Mouse (Mus musculus) spleen, postnatal 36 days (tissue): ENCODE measurements around the gene Rac3.
"Not testable (repeated sequence)": the region's sequence is repeated elsewhere in the genome, so short reads cannot be mapped to it uniquely, and the experiment has no call there.

Experiments
- DNase-seq, 2 experiments: peaks; one replicate each; pipeline ENCODE4 v3.0.0; 2022; ENCODE audit warnings: low spot score in 2 of 2, mixed read lengths in 1 of 2

The Rac3 gene

DNA sequence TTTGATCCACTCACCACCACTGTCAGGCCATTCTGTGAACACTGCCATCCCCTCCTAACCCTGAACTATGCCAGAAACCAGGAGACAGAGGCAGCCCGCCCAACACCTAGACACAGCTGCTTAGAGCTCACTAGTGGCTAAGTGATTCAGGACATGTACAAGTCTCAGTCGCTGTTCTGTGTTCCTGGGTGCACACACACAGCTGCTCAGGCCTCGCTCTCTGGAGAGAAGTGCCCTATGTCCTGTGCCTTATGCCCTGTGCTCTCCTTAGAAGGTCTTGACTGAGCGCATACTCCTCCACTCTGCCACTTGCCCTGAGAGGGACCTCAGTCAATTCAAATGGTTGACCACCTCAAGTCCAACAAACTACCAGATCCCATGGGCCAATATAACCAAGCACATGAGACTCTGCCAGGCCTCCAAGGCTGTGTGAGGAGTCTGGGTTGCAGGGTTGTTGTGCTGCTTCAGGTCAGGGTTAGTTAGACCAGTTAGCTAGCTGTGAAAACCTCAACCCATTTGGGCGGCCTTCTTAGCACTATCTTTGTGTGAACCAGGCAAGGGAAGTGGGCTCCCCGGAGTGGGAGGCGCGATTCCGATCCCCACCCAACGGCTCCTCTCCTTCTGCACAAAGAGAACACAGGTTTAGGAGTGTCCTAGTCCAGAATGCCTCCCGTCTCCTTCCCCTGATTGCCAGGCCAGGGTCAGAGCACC is 7.4 kb downstream of the Rac3 start:
- no peak for DNase-seq

DNA sequence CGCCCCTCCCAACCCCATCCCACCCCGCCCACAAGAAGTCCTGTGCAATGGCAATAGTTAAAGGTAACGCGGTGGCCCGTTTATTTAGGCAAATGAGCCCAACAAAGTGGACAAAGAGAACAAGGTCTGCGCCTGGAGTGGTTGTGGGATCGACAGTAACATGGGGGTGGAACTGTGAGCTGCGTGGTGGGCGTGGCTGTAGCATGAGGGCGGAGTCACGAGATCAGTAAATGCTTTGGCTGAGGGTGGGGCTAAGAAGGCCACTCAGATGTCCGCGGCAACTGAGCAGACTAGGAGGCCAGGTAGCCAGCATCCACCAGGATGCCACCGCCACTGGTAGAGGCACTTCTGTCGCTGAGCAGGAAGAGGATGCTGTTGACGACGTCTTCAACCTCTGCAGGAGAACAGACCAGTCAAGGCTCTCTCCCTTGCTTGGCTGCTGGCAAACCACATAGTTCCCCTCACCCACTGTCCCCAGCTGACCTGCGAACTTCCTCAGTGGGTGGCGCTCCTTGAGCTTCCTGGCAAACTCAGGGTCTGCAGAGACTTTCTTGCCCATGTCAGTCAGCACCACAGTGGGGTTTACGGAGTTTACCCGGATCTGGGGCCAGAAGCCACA is 8.3 kb downstream of the Rac3 start:
- DNase-seq, result peak; percentile 41 to 53

DNA sequence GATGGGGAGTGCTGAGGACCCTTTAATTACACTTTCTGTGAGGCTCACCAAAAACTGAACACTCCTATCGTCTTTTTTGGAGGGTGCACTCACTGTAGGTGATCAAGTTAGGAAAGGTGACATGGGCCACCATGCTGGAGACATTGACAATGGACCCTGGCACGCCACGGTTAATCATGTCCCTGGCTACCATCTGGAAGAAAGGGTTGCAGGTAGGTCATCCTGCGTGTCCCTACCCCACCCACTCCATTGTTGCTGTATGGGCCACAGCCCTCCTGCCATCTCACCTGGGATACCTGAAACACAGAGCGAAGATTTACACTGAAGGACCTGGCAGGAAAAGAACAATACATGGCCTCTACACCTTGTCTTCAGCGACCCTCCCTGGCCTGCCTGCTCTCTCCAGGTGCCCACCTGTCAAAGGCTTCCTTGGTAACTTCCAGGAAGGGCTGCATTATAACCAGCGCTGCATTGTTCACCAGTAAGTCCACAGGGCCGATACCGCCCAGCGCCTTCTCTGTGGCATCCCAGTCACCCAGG is 9.1 kb downstream of the Rac3 start:
- no peak for DNase-seq

DNA sequence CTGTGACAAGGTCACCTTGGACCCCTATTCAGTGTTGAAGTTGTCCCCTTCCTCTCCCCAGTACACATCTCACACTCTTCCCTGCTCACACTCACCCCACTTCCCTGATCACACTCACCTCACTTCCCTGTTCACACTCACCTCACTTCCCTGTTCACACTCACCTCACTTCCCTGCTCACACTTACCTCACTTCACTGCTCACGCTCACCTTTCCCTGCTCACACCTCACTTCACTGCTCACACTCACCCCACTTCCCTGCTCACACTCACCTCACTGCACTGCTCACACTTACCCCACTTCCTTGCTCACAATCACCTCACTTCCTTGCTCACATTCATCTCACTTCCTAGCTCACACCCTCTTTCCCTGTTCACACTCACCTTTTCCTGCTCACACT is 10.1 kb downstream of the Rac3 start:
- no peak for DNase-seq

DNA sequence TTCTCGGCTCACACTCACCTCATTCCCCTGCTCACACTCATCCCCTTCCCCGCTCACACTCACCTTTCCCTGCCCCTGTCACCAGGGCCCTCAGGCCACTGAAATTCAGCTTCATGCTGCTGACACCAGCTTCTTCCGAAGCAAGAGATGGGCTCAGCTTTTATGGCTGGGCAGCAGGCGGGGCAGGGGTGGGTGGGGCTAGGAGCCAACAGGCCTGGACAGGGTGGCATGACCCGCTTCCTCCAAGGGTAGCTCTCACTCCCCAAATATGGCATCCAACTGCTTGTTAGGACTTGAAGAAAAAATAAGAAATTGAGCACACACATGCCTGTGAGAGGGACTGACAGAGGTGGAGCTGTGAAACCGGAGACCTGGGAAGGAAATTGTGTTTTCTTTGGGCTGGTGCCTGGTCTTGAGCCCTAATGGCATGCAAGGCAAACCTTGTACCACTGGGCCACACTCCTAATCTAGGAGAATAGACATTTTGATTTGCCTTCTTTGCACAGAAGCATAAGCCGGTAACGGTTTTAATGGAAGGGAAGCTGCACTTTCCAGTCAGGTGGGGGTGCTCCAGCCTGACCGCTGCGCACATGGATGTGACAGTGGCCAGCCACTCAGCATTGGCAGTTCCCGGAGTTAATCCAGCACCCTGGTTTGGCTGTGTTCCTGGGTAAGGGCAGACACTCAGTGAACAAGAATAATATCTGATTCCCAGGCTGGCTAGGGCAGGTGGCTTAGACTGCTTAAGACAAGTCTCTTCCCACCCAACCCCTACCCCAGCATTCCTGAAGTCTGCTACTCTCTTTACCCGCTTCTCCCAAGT is 10.8 kb downstream of the Rac3 start, which contains the start of gene Cbr2:
TSS of gene Cbr2 (minus strand) at position 257 of the 823 bp plus-strand sequence.
- no peak for DNase-seq

DNA sequence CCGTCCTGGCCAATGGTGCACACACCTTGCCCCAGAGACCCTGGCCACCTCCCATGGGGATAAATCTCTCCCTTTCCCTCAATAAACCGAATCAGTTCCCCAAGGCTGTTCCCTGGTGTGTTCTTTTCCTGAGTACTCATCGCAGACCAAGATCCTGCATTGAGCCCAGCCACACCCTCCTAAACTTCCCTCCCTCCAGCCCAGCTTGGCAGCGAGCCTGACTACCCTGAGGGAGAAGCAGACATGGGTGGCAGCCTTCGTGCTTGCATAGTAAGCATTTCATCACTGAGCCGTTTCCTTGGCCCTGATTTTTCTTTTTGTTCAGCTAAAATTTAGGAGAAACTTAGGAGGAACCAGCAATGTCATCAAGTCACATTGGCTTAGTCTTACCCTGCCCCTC is 12.3 kb downstream of the Rac3 start:
- no peak for DNase-seq

DNA sequence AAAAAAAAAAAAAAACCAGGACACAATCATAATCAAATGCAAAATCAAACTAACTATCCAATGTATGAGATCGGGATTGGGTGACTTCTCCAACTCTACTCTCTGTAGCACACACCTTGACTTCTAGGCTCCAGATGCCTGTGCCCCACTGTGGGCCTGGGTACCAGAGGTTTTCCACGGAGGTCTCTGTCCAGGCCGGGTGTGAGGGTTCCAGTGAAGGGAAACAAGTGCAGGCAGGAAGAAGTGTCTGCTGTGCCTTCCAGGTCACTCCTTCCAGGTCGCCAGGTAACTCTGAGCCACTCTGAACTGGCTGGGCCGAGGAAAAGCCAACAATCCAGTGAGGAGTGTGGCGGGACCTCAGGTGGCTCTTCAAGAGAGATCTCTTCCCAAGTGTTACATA is 15.2 kb downstream of the Rac3 start:
- DNase-seq, result no peak

DNA sequence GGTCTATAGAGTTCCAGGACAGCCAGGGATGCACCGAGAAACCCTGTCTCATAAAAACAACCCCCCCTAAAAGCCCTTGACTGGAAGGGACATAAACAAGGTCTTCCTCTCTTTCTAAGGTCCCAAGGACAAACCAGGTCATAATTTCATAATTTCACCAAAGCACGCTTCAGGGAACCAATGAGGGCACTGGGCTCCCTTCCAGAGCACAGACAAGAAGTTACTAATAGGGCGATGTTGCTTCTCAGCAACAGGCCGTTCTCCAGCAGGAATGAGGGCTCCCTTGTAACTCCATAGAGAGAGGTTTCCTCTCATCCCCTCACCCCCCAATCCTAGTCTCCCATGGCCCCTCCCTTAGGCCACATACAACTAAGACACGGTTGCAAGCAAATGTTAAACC is 19.7 kb downstream of the Rac3 start:
- no peak for DNase-seq

DNA sequence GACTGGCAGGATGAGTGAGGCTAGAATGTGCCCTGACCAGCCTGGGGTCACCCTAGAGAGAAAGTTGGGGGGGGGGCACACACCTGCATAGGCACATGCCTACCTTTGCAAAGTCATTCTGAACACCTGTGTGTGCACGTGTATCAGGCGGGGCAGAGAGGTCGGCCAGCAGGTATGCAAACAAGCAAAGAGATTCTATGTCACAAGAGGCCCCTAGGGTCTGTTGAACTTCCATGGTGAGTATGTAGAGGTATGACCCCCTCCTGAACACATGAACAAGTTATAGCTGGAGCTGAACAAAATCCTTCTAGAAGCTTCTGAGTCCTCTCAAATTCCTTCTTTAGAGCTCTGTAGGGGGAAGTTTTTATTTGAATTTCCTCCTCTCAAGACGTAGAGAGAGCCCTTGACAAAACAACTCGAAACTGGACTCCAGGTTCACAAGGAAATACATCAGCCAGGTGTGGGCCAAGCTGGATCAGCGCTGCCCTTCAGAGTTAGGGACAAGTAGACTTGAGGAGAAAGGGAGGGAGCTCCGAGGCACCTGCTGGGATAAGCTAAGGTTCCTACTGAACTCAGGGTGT is 22.9 kb downstream of the Rac3 start:
- DNase-seq, result no peak

DNA sequence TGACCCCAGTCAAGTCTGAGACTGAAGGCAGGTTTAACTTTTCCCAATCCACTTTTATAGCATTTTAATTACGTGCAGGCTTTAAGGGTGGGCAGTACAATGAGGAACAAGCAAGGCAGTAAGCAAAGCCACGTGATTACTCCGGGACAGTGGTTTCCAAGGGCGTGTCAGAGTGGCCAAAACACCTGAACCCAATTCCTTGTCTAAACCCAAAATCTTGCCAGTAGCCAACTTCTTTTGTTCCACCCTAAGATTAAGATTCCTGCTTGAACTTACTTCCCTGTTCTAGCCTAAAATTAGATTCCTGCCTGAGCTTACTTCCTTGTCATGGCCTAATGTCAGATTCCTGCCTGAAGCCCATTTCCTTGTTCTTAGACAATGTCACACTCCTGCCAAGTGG is 26.7 kb downstream of the Rac3 start:
- DNase-seq, result no peak

DNA sequence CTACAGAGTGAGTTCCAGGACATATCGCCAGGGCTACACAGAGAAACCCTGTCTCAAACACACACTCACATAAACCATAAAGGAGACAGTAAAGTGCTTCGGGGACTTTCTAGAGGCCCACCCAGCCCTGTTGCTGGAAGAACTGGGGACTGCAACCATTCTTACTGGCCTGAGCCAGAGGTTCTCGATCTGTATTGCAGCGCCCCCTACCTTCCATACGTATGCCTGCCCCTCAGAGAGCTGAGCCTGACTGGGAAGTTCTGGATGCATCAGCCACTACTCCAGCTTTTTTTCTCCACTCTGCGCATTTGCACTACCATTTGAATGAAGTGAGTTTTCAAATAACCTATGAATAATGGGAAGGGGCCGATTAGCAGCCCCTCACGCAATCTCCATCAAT is 28.2 kb downstream of the Rac3 start:
- DNase-seq, result peak; percentile 27 to 34

DNA sequence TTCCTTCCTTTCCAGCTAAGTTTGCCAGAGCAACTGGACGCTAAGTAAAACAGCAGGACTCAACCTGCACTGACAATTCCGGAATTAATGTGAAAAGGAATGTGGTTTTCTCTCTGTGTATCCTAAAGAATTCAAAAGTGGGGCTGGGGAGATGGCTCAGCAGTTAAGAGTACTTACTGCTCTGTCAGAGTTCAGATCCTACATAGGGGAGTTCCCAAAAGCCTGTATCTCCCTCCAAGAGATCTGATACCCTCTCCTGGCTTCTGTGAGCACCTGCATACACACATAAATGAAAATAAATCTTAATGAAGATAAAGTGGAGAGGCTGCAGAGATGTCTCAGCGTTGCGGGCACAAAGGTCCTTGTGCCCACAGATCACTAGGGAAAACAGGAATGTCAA is 30.3 kb downstream of the Rac3 start:
- DNase-seq, result no peak

DNA sequence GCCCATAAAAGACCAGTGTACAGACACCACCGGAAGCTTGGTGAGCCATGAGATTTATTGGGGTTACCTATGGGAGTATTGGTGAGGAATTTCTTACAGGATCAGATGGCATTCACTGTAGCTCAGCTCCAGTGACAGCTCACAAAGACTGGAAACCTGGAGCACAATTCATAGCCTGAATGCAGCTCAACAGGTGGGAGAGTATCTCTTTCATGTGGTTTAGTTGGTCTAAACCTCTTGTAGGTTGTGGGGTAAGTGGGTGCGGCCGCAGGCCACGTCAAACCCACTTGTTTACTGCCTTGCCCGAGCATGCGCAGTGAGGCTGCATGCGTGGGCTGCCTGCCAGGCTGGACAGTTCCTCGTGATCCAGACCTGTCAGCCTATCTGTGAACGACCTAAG is 39.0 kb downstream of the Rac3 start:
- DNase-seq, result no peak

DNA sequence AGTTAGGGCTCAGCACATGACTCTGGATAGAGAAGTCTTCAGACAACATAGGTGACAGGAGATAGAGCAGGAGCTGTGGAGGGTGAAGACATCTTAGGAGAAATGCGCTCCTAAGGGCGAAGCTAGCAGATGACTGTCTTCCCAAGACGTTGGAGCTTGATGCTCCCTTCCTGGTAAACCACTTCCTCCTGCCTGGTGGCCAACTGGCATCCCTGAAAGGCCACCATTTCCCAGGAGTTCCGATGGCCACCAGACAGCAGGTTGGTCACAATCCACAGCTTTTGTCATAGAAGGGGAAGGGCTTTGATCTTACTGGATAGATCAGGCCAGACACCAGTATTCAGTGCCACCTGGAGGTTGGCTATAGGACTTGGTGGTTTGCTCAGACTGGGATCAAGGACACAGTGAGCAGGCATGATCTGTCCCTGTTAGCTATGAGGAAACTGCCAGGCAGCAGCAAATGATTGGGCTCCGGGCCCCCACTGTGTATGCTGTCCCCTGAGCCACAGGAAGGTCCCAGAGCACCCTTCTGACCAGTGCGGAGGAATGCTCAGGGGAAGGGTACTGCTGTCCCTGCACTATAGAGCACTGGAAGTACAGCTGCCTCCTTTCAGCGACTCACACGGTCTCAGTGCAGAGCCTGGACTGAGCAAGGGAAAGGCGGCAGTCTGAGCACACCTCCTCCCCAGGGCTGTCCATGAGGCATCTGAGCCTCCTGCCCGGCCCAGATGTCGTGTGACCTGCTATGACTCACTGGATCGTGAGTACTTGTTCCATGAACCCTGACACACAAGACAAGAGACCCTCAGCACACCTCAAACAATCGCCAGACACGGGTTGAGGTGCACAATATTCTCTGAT is 40.8 kb downstream of the Rac3 start:
- DNase-seq, result no peak

DNA sequence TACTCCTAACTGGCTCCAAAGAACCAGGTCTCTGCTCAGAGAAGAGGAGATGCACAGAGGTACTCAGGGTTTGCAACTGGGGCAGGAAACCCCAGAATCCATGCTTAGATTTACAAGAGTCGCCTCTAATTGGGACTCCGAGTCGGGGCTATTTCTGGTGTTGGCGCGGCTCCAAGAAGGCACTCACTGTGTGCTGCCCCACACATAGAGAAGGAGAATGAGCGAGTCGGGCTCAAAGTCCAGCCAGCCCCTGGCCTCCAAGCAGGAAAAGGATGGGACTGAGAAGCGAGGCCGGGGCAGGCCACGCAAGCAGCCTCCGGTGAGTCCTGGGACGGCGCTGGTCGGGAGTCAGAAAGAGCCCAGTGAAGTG is 41.4 kb downstream of the Rac3 start, which contains the start of gene Hmga1b:
TSS of gene Hmga1b (plus strand) at position 123 of the 370 bp plus-strand sequence.
- not testable (repeated sequence) for DNase-seq

DNA sequence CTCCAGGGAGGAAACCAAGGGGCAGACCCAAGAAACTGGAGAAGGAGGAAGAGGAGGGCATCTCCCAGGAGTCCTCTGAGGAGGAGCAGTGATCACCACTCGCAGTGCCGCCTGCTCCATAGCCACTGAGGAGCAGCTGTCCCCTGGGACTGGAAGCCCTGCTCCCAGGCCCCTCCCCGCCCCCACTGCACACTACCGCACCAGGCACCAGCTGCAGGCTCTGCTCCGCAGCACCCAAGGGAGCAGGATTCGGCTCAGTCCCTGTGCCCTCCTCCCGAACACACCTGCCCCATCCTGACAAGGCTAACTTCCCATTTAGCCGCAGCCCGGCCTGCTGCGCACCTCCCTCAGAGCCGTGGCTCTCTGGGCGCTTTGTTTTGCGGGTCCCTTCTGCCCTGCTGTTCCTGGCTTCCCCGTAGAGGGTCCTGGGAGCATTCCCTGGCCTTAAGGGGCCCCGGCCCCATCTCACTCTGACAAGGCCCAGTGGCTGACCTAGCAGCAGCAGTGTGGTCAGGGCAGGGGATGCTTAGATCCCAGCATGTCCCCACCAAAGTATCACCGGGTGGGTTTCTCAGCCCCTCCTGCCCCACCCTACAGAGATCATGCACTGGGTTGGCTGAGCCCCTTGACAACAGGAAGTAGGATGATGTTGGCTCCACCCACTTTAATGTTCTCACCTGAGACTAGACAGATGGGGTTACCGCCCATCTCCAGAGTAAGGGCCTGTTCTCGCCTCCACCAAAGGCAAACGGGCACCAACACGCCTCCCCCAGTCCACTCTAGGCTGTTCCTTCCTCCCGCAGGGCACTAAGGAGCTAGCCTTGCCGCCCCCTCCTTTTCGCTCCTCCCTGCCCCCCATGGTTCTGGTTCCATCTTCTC is 42.1 kb downstream of the Rac3 start:
- DNase-seq, result not testable (repeated sequence)

DNA sequence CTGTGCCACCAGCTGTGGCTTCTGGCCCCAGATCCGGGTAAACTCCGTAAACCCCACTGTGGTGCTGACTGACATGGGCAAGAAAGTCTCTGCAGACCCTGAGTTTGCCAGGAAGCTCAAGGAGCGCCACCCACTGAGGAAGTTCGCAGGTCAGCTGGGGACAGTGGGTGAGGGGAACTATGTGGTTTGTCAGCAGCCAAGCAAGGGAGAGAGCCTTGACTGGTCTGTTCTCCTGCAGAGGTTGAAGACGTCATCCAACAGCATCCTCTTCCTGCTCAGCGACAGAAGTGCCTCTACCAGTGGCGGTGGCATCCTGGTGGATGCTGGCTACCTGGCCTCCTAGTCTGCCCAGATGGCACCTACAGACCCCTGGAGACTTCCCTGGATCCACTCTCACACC is 45.8 kb downstream of the Rac3 start:
- not testable (repeated sequence) for DNase-seq

DNA sequence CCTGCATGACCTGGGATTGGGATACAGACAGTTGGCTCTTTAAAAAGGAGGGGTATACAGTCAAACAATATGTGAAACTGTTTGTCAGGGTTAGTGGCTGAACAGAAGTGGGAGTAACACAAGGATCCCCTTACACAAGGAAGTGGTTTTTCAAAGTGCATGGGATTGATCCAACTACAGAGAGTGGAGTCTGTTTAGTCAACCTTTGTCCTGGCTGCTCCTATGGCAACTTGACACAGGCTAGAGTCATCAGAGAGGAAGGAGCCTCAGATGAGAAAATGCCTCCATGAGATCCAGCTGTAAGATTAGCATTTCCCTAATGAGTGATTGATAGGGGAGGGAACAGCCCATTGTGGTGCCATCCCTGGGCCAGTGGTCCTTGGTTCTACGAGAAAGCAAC is 46.9 kb downstream of the Rac3 start:
- DNase-seq, result no peak

DNA sequence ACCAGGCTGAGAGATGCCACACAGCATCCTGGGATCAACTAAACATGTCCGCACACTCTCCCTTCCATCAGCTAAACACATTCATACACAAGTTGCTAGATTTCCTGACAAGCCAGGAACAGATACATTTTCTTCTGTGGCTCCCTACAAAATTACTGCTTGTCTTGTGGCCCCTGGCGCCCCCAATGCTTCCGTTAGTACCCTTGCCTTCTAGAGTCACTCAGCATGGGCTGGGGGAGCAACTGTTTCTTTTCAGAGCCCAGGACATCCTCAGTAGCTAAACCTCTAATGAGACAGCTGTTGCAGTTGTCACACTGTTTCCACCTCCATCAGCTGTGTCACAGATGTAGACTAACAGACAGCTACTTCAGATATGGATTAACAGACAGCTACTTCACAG is 51.5 kb downstream of the Rac3 start:
- DNase-seq, result no peak
